23 mouse cellular contexts compared by ENCODE assay signal in the genomic region with DNA sequence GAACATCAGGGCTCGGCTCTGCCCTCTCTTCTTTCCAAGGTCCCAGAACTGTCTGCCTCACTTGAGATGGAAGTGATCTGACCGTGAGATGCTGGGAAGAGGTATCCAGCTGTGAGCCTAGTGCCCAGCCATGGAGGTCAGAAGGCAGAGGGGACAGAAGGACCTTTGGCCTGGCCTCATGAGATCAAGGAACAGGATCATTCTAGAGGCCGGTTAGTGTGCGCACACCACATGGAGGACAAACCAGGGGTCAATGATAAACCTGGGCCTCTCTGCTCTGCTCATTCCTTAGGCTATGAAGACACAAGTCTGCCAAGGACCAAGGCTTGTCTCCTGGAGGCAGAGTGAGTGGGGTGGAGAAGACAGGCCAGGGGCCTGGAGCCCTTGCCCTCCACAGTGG.
DNase-seq lines count a peak whose midpoint lies in the region; ATAC-seq and TF ChIP-seq lines count a peak whose summit lies in the region.
"Had no signal": no experiment of that assay in that cellular context is flagged by ENCODE, and none has a peak within 500 bp of the region (broad histone marks: within the 10 kb centered on the region; RNA-seq: fewer than 3 reads in every experiment).

No protein-coding gene starts in this region.

- no peaks in the 10 kb centered on the region for H3K36me3 ChIP-seq in kidney, adult 2 months (ENCODE audit: control insufficient read depth, insufficient read depth, low read length)
- H3K36me3 ChIP-seq in liver, embryonic 15.5 days (replicated peaks) = 0 out of 2 replicates have a peak, but pooled peaks cover 4% of the 10 kb centered on the region
- peaks cover 13% of the 10 kb centered on the region; the same call in 1 of the 2 replicates for H3K36me3 ChIP-seq in liver, embryonic 12.5 days
- H3K36me3 ChIP-seq: forebrain, embryonic 15.5 days; hindbrain, embryonic 12.5 days; neural tube, embryonic 15.5 days; stomach, embryonic 15.5 days had no signal

- intact Hi-C loops in heart, postnatal 25 days (cut with DNase I) = no loop called here

- H3K9me3 ChIP-seq in liver, embryonic 15.5 days (replicated peaks) = no peaks in the 10 kb centered on the region
- no peaks in the 10 kb centered on the region for H3K9me3 ChIP-seq in liver, embryonic 12.5 days (replicated peaks)
- H3K9me3 ChIP-seq: forebrain, embryonic 15.5 days; hindbrain, embryonic 12.5 days; limb, embryonic 15.5 days; neural tube, embryonic 15.5 days; stomach, embryonic 15.5 days had no signal

- H3K9ac ChIP-seq in liver, embryonic 15.5 days = no peak overlapping the region
- H3K9ac ChIP-seq in liver, embryonic 12.5 days = no peak overlapping the region
- H3K9ac ChIP-seq: forebrain, embryonic 15.5 days; hindbrain, embryonic 12.5 days; limb, embryonic 15.5 days; neural tube, embryonic 15.5 days; stomach, embryonic 15.5 days had no signal

- 64% methylated on average over 4 of the region's 4 CpGs for WGBS in kidney, adult 2 months
- 76% methylated on average over 4 of the region's 4 CpGs for WGBS in liver, embryonic 15.5 days (ENCODE audit: insufficient replicate concordance)
- 84% methylated on average over 4 of the region's 4 CpGs for WGBS in liver, embryonic 12.5 days (ENCODE audit: insufficient replicate concordance)

- TF ChIP-seq POLR2A in kidney, adult 2 months (IDR thresholded peaks at IDR 0.05; ENCODE audit: low read depth, low read length) = no peak

- H3K4me2 ChIP-seq in liver, embryonic 15.5 days = no peak overlapping the region
- H3K4me2 ChIP-seq in liver, embryonic 12.5 days = no peak overlapping the region
- H3K4me2 ChIP-seq: forebrain, embryonic 15.5 days; hindbrain, embryonic 12.5 days; limb, embryonic 15.5 days; midbrain, embryonic 11.5 days; neural tube, embryonic 15.5 days; stomach, embryonic 15.5 days had no signal

- ATAC-seq in liver, embryonic 15.5 days (ENCODE audit: insufficient read depth) = 0 out of 2 replicates have a peak, but pooled peaks have one; percentile 12
- no peak for ATAC-seq in liver, embryonic 12.5 days
- ATAC-seq: forebrain, embryonic 15.5 days had no signal

- no peak overlapping the region for H3K27ac ChIP-seq in kidney, adult 2 months (ENCODE audit: insufficient read depth, low read depth, low read length)
- no peak overlapping the region for H3K27ac ChIP-seq in liver, embryonic 15.5 days (replicated peaks)
- no peak overlapping the region for H3K27ac ChIP-seq in liver, embryonic 12.5 days
- H3K27ac ChIP-seq: forebrain, embryonic 15.5 days; hindbrain, embryonic 12.5 days; left cerebral cortex, adult 2 months; limb, embryonic 15.5 days; neural tube, embryonic 15.5 days; stomach, embryonic 15.5 days had no signal

- TF ChIP-seq CTCF in kidney, adult 2 months (conservative IDR thresholded peaks at IDR 0.05; ENCODE audit: insufficient read depth, insufficient read length, low read depth, low read length) = no peak

- H3K4me1 ChIP-seq in kidney, adult 2 months (ENCODE audit: control insufficient read depth, insufficient read depth, low read length) = peaks cover 10% of the 10 kb centered on the region
- peaks cover 17% of the 10 kb centered on the region for H3K4me1 ChIP-seq in liver, embryonic 15.5 days (replicated peaks)
- peaks cover 18% of the 10 kb centered on the region for H3K4me1 ChIP-seq in liver, embryonic 12.5 days

- H3K4me3 ChIP-seq in kidney, adult 2 months (ENCODE audit: insufficient read depth, low read depth, low read length) = no peak overlapping the region
- no peak overlapping the region for H3K4me3 ChIP-seq in liver, embryonic 15.5 days (replicated peaks)
- no peak overlapping the region for H3K4me3 ChIP-seq in liver, embryonic 12.5 days
- H3K4me3 ChIP-seq: forebrain, embryonic 15.5 days; hindbrain, embryonic 12.5 days; left cerebral cortex, adult 2 months; limb, embryonic 15.5 days; neural tube, embryonic 15.5 days; stomach, embryonic 15.5 days had no signal

- peak; percentile 82 for DNase-seq in heart, adult 11 months
- no peak for DNase-seq in heart, postnatal 25 days (ENCODE audit: low spot score)
- DNase-seq in kidney, adult 2 months = peak; percentile 54
- no peak for DNase-seq in kidney, postnatal 14 days
- no peak for DNase-seq in thymus, postnatal 4 days
- DNase-seq: adrenal gland, postnatal 25 days; cerebellum, adult 8-10 months; gastrocnemius, postnatal 10 days; heart, adult 18-20 months; layer of hippocampus, adult 9-11 months; lung, adult 18-20 months; lung, postnatal 10 days; thymus, adult 18-20 months; thymus, postnatal 36 days had no signal

- H3K27me3 ChIP-seq in kidney, adult 2 months (replicated peaks; ENCODE audit: control insufficient read depth, insufficient read depth, low read length) = no peaks in the 10 kb centered on the region
- H3K27me3 ChIP-seq in liver, embryonic 15.5 days = no peaks in the 10 kb centered on the region
- H3K27me3 ChIP-seq in liver, embryonic 12.5 days (replicated peaks) = no peaks in the 10 kb centered on the region
- H3K27me3 ChIP-seq: forebrain, embryonic 15.5 days; hindbrain, embryonic 12.5 days; neural tube, embryonic 15.5 days; stomach, embryonic 15.5 days had no signal

Comparison
In these comparisons a context has a peak if more than half of its experiments do, and no peak if none do; other contexts are left out.
1. DNase-seq: peak in heart, adult 11 months (single experiment) and kidney, adult 2 months (single experiment); none in heart, postnatal 25 days (single experiment), kidney, postnatal 14 days (single experiment) and thymus, postnatal 4 days (single experiment).